Mouse (Mus musculus) heart, adult 8-10 months (tissue): ENCODE measurements around the gene Col11a2. TPM values are rescaled to one million over a fixed set of nuclear protein-coding genes. Genes with fewer than 3 reads are reported as not detected.

Experiments
- DNase-seq: peaks from one replicate; pipeline ENCODE4 v3.0.0; 2022; ENCODE audit warnings: low spot score
- microRNA-seq: library from miRNA; unstranded; fragments of <30 nt; microRNA quantifications from one replicate; pipeline ENCODE4 v1.2.0, GENCODE M21; 2022
- total RNA-seq, 4 experiments: library from RNA; stranded (reverse); gene quantifications; 2 replicates each; pipeline ENCODE4 v1.2.4; 2022

The Col11a2 gene
- total RNA-seq, 4 experiments from 2014 or later: 0.87 to 1.3 (median 1.2) TPM

GRCm38 (mm10) chr17:34101604-34102032 is 62.4 kb downstream of the Col11a2 start:
- DNase-seq: peak; percentile 93

- no peak for DNase-seq
These were observed 63.6 kb downstream of the Col11a2 start for GRCm38 (mm10) chr17:34102831-34103230.

GRCm38 (mm10) chr17:34104804-34105203 is 65.6 kb downstream of the Col11a2 start:
- no peak for DNase-seq

- DNase-seq: no peak
These were observed 67.3 kb downstream of the Col11a2 start for GRCm38 (mm10) chr17:34106555-34106954.

DNA sequence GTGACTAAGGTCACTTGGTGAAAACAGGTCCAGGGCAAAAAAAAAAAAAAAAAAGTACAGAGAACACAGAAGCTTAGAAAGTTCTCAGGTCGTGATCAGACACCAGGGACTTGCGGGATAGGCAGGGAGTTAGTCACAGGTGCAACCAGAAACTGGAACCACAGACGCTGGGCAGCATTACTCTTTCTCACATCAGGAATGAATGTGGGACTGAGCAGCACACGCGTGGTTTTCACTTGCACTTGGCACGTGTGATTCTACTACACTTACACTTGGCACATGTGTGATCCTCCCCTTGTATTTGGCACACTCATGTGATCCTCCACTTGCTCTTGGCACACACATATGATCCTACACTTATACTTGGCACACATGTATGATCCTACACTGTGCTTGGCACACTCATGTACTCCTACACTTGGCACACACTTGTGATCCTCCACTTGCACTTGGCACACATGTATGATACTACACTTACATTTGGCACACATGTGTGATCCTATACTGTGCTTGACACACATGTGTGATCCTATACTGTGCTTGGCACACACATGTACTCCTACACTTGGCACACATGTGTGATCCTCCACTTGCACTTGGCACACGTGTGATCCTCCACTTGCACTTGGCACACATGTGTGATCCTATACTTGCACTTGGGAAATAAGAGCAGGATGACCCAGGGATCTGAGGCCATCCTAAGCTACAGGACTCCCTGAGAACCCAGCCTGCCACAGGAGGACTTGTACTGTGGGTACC is 68.1 kb downstream of the Col11a2 start:
- DNase-seq: no peak

- DNase-seq: no peak
These were observed 69.2 kb downstream of the Col11a2 start for GRCm38 (mm10) chr17:34108460-34108859.

- DNase-seq: no peak
These were observed 70.0 kb downstream of the Col11a2 start for GRCm38 (mm10) chr17:34109038-34109805.

DNA sequence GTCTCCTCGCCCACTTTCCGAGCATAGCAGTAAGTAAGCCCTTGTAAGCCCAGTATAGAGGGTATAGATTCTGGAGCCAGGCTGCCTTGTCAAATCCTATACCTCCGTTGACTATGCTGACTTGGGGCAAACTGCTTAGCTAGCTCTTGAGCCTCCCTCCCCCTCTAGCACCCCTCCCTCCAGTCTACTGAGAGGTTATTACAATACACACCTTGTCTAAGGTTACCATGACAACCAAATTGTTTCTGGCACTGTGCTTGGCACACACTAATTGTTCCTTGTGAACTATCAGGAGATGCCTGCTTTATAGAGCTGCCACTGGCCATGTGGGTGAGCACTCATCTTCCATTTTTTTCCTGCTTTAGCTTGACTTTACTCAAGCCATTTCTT is 70.6 kb downstream of the Col11a2 start:
- DNase-seq: no peak

GRCm38 (mm10) chr17:34110309-34110708 is 71.1 kb downstream of the Col11a2 start:
- DNase-seq: no peak

DNA sequence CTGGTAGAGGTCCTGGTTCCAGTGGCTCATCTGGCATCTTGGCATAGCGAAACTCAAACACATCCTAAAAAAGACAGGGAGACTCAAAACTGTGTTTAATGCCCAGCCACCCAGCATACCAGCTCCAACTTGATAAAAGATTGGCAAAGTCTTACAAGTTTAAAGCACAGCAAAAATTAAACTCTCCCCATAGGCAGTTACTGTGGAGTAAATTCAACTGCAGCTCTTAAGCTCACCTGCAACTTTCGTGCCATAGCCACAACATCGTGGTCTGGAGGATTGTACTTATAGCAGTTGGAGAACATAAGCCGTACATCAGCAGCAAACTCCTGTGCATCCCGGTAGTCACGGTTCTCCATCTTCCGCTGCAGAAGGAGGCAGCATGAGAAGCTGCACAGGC is 74.9 kb downstream of the Col11a2 start:
- DNase-seq: no peak

Small RNAs within 50 kb of the gene (microRNA-seq; reads per million reads assigned to microRNA genes)
- gene Mir219a-1 (not detected), gene Mir219c (not detected)

Other genes starting within 250 kb of the Col11a2 start
- gene Kank3, start 228.9 kb upstream of the Col11a2 start, total RNA-seq: 10 to 100 TPM; 44.4 to 64.9 (median 51.3) TPM
- 100 to 1,000 TPM; 691 to 822 (median 750) TPM for gene Rps28, start 214.9 kb upstream of the Col11a2 start, total RNA-seq
- gene Ndufa7, start 214.9 kb upstream of the Col11a2 start, total RNA-seq: 100 to 1,000 TPM; 676 to 749 (median 700) TPM
- gene Cd320, start 196.3 kb upstream of the Col11a2 start, total RNA-seq: 10 to 100 TPM; 28.9 to 33.6 (median 33.2) TPM
- not detected for gene Gm7029, start 165.6 kb upstream of the Col11a2 start, total RNA-seq
- 1 to 10 TPM in 1 of 4 experiments, under 1 TPM in 3; 0.31 to 1.9 (median 0.51) TPM for gene Kifc1, start 148.8 kb upstream of the Col11a2 start, total RNA-seq
- gene Platr17, start 134.3 kb upstream of the Col11a2 start, total RNA-seq: not detected
- 10 to 100 TPM; 11.5 to 16.2 (median 13.7) TPM for gene Daxx, start 130.0 kb upstream of the Col11a2 start, total RNA-seq
- gene Tapbp, start 123.5 kb upstream of the Col11a2 start, total RNA-seq: 100 to 1,000 TPM in 2 of 4 experiments, 10 to 100 TPM in 2; 96.8 to 113 (median 105) TPM
- 10 to 100 TPM; 18.1 to 21.0 (median 19.3) TPM for gene Zbtb22, start 123.5 kb upstream of the Col11a2 start, total RNA-seq
- 10 to 100 TPM; 29.8 to 35.1 (median 34.1) TPM for gene Rgl2, start 109.9 kb upstream of the Col11a2 start, total RNA-seq
- 10 to 100 TPM; 62.7 to 82.9 (median 71.1) TPM for gene Pfdn6, start 99.1 kb upstream of the Col11a2 start, total RNA-seq
- gene Wdr46, start 98.8 kb upstream of the Col11a2 start, total RNA-seq: 10 to 100 TPM; 10.1 to 12.8 (median 11.6) TPM
- gene B3galt4, start 87.9 kb upstream of the Col11a2 start, total RNA-seq: 1 to 10 TPM in 3 of 4 experiments, under 1 TPM in 1; 0.89 to 2.6 (median 1.6) TPM
- gene Vps52, start 83.6 kb upstream of the Col11a2 start, total RNA-seq: 10 to 100 TPM; 35.6 to 45.0 (median 41.6) TPM
- 100 to 1,000 TPM; 373 to 430 (median 408) TPM for gene Rps18, start 83.4 kb upstream of the Col11a2 start, total RNA-seq
- 100 to 1,000 TPM; 111 to 163 (median 123) TPM for gene H2-K1, start 39.1 kb upstream of the Col11a2 start, total RNA-seq
- 10 to 100 TPM; 11.9 to 18.1 (median 14.1) TPM for gene Ring1, start 14.8 kb upstream of the Col11a2 start, total RNA-seq
- 100 to 1,000 TPM; 134 to 149 (median 137) TPM for gene H2-Ke6, start 11.4 kb upstream of the Col11a2 start, total RNA-seq
- 10 to 100 TPM; 64.1 to 79.1 (median 73.2) TPM for gene Slc39a7, start 7.8 kb upstream of the Col11a2 start, total RNA-seq
- gene Rxrb, start 7.6 kb upstream of the Col11a2 start, total RNA-seq: 10 to 100 TPM; 33.4 to 46.3 (median 42.3) TPM
- under 1 TPM in 2 of 4 experiments, not detected in 2; 0.25 to 0.28 TPM for gene H2-Oa, start 52.9 kb downstream of the Col11a2 start, total RNA-seq
- 1 to 10 TPM; 2.2 to 3.9 (median 3.7) TPM for gene H2-DMa, start 80.1 kb downstream of the Col11a2 start, total RNA-seq
- gene Brd2, start 83.2 kb downstream of the Col11a2 start, total RNA-seq: 10 to 100 TPM; 61.0 to 75.7 (median 69.8) TPM
- gene H2-DMb2, start 103.9 kb downstream of the Col11a2 start, total RNA-seq: 1 to 10 TPM in 2 of 4 experiments, under 1 TPM in 2; 0.65 to 1.1 (median 0.97) TPM
- 1 to 10 TPM; 1.8 to 3.0 (median 2.4) TPM for gene H2-DMb1, start 113.6 kb downstream of the Col11a2 start, total RNA-seq
- gene Tap1, start 148.1 kb downstream of the Col11a2 start, total RNA-seq: 1 to 10 TPM; 4.4 to 5.6 (median 4.7) TPM
- gene Psmb9, start 148.3 kb downstream of the Col11a2 start, total RNA-seq: 10 to 100 TPM in 2 of 4 experiments, 1 to 10 TPM in 2; 6.9 to 12.9 (median 8.7) TPM
- 10 to 100 TPM; 10.7 to 15.1 (median 12.8) TPM for gene Psmb8, start 158.3 kb downstream of the Col11a2 start, total RNA-seq
- 10 to 100 TPM; 21.4 to 25.3 (median 24.6) TPM for gene Tap2, start 164.1 kb downstream of the Col11a2 start, total RNA-seq
- 1 to 10 TPM in 1 of 4 experiments, under 1 TPM in 3; 0.41 to 1.5 (median 0.51) TPM for gene H2-Ob, start 199.5 kb downstream of the Col11a2 start, total RNA-seq
- 10 to 100 TPM; 13.2 to 19.1 (median 15.6) TPM for gene H2-Ab1, start 218.3 kb downstream of the Col11a2 start, total RNA-seq
- gene H2-Aa, start 248.4 kb downstream of the Col11a2 start, total RNA-seq: 10 to 100 TPM; 15.7 to 28.3 (median 26.7) TPM